Mouse (Mus musculus): ENCODE measurements around the gene Kif1b.

Gene Kif1b

DNA sequence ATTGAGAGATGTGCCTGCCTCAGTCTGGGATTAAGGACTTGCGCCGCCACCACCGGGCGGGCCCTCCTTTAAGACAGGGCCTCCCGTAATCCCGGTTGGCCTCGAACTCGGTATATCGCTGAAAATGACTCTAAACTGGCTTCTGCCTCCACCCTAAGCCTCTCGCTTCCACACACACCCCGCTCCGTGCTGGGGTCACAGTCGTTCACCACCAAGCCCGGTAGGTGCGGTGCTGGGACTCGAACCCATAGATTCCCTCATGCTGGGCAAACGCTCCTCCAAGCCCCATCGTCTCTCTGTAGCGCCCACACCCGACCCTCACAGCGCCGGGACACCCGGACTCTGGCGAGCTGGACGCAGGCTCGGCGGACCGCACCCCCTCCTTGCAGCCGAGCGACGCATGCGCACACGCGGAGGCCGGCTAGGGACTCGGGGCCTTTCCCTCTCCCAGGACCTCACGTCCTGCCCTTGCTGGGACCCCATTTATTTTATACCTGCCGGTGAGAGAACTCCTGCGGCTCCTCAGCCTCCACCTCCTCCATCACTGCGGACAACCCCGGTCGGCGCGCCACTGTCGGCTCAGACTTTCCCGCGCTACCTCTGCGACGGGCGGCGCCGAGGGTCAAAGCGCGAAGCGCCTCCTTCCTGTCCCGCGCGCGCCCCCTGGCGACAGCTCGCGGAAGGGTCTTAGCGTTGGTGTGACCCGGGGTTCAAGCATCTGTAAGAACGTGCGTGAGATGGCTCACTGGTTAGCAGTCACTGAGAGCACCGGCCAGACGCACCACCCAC is 170.3 kb downstream of the Kif1b start, which contains the start of gene Cenps:
TSS of gene Cenps (minus strand) at position 648 of the 789 bp plus-strand sequence.
- DNase-seq (ENCODE audit: low read depth), result peak; percentile 72

DNA sequence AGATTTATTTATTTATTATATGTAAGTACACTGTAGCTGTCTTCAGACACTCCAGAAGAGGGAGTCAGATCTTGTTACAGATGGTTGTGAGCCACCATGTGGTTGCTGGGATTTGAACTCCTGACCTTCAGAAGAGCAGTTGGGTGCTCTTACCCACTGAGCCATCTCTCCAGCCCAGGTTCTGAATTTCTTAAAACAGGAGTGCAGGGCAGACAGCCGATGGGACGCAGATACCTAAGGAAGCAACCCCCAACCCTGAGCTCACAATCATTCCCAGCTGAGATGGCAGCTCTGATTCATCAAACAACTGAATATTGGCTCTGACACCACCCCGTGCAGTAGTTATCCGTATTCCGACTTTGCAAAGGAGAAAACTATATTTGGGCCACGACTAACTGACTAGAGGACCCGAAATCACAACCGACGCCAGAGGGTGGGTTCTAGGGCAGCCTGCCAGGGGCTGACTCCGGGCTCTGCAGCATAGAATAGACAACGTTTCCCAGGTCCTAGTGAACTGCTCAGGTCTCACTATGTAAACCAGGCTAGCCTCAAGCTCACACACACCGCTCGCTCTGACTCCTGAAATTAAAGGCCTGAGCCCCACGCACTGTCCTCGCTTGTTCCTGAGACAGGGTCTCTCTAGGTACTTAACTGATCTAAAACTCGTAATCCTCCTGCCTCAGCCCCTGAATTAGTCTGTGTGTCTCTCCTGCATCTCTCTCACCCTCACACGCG is 171.2 kb downstream of the Kif1b start:
- DNase-seq (ENCODE audit: low read depth), result no peak

DNA sequence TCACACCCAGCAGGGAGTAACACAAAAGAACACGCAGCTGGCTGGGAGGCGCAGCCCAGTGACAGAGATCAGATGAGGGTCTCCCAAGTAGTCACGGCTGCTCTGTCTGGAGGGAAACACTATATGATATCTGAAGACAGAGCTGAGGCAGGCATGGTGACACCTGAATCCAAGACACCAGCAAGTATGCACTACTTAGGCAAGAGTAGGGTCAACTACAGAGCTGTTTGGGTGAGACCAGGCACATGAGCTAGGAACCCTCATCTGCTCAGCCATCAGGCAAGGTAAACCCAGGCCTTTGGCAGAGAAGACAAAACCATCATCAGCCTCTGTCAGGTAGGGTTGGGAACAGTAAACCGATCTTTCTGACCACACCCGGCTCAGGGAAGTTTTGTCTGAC is 174.1 kb downstream of the Kif1b start:
- DNase-seq (ENCODE audit: low read depth), result no peak

DNA sequence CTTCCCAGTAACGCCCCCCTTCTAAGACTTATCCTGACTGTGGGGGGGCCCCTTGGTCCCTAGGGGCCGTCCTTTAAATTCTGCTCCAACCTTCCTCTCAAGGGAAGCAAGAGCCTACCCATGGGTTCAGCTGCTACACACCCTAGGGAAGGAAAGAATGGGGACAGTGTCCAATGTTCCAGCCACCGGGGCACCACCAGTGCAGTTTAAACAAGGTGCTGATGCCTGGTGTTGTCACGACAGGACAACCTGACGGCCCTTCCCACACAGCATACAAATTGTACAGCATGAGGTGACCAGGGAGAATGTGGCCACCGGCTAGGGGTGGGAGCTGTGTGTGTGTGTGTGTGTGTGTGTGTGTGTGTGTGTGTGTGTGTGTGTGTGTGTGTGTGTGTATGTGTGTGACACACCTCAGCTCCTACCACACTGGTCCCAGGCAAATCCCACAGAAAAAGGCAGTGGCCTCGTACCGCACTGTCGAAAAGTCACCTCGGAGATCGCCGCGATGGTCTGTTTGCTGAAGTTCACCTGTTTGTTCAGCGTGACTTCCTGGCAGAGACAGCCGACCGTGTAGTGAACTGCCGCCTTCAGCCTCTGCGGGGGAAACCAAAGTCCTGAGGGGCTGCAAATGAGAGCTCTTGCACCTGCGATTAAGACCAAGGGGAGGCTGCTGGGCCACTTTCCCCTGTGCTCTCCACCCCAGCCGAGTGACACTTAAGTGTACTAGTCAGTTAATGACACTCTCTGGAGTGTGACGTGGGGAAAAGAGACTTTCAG is 175.5 kb downstream of the Kif1b start:
- DNase-seq (ENCODE audit: low read depth), result no peak

DNA sequence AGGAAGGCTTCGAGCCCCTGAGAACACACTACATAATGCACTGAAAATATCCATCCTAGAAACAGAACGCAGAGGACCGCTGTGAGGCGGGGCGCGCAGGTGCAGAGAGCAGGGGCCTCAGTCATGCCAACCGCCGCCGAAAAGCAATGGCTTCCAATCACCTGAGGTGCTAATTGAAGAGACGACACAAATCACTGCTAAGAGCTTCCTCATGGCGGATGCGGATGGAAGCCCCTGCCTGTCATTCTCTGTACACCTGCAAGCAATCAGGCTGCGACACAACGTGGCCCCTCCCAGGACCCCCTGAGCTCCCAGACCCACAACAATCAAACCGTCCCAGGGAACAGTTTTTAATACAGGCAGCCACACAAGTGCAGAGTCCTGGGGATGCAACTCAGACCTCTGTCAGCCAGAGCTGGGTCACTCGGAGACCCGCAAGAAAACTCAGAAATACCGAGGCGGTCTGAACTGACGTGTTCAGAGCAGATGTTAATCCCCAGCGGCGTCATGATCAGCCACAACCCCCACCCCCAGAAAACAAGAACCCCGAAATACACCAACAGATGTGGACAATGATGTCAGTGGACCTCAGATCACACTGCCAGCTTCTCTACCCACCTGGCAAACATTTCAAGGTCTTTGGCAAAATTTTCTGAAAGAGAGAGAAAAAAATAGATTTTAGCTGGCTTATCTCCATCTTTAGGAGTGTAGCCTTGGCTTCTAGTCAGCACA is 176.3 kb downstream of the Kif1b start:
- DNase-seq (ENCODE audit: low read depth), result no peak

DNA sequence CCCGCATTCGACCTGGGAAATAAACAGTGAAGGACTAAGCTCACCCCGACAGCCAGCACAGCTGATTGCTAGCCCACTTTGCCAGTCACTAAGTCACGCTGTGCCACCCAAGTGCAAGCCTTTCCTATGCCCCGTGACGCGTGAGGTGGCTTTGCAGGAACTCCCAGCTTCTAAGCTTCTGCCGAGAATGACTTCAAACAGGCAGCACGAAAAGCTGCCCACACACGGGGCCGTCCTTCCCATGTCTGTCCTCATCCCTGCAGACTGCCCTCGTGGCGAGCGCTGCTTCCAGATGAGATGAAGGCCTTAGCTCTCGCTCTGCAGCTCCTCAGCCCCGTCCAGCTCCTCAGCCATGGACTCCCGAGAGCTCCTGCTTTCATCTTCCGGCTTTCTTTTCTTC is 179.0 kb downstream of the Kif1b start:
- no peak for DNase-seq (ENCODE audit: low read depth)

DNA sequence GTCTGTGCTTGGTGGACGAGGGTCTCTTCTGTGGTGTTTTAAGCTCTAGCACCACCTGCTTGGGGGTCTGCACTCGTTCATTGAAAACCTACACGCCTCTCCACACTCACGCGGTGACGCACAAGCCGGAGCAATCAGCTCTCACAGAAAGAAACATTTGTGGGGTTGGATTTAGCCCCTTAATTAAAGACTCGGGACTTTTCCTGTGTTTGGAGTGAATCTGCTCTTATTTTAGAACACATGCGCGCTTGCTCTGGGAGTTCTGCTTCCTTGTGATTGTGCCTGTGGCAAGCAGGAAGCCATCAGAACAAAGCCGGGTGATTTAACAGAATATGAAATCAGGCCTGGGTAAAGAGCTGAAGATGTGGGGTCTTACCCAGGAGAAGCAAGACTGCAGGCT is 180.8 kb downstream of the Kif1b start, which contains the start of gene Cort:
TSS of gene Cort (minus strand) at position 101 of the 400 bp plus-strand sequence.
- DNase-seq (ENCODE audit: low read depth), result no peak
